Mouse (Mus musculus): ENCODE measurements around the gene Prepl. TPM values are rescaled to one million over a fixed set of nuclear protein-coding genes. Genes with fewer than 3 reads are reported as not detected.

The Prepl gene
- polyA plus RNA-seq (2012; rRNA removed), result 7.8 and 8.8 TPM in 2 replicates

DNA sequence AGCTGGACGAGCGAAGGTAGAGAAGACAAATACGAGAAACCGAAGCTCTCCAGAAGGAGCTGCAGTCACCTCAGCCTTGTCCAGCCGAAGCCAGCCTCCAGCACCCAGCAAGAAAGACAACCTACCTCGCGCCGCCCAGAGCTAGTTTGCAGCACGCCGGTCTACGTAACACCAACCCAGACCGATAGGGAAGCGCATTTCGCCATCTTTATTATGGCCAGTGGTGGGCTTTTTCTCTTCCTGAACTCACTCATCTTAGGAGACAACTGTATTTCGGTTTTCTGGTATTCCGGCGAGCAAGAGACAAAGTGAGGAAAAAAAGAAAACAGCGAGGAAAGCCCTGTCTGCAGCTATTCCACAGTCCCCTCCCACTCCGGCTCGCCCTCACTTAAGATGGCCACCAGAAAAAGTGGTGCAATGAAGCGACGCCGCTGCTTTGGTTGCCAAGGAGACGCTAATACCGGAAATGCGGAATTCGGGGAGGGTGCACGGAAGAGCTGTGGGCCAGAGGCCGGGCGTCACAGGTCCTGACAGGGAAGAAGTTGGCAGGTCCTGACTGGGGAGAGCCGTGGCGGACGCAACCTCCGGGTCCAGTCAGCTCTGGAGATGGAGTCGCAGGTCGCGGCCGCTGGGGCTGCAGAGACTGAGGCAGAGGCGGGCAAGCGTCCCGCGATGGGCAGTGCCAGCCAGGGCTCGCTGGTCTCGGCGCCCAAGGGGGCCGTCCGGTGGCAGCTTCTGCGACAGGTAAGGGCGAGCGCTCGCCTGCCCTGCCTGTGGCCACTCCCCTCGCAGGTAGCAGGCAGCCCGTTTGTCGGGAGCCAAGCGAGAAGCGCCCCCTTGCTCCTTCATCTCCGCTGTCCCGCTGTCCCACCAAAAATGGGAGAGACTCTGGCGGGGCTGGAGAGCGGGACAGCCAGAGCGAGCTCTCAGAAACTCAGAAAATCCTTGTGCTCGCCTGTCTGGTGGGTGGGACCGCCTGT, at the start of gene Prepl, which contains the start of gene Camkmt:
Gene Prepl, minus strand, starts transcription at position 122 of the 980 bp plus-strand sequence.
Gene Camkmt, plus strand, starts transcription at position 433 of the 980 bp plus-strand sequence.

GRCm38 (mm10) chr17:85028093-85028739, 61.8 kb downstream of the Prepl start, which contains the start of gene Slc3a1:
Gene Slc3a1 (plus strand): TSS chr17:85028376.

Other genes starting within 250 kb of the Prepl start
- gene Ppm1b, start 133.5 kb downstream of the Prepl start, polyA plus RNA-seq (2012; rRNA removed), result 33.0 and 35.5 TPM in 2 replicates
- 13.5 and 14.3 TPM in 2 replicates for gene Slc3a1, start 61.9 kb downstream of the Prepl start, polyA plus RNA-seq (2012; rRNA removed)
- 0.79 and 0.84 TPM in 2 replicates for gene Camkmt, start 311 bp upstream of the Prepl start, polyA plus RNA-seq (2012; rRNA removed)

Measured in liver, embryonic 18 days (tissue).